Mouse (Mus musculus) bone marrow, adult 2 months (tissue): ENCODE results near the gene Col4a2.

Experiments used
- CTCF ChIP-seq: fragments of 200-500 bp; IDR thresholded peaks from 2 replicates; pipeline ENCODE4 v1.5.1; 2011; ENCODE audit warnings: low read length, control low read depth; ENCODE audit not compliant: control insufficient read depth, insufficient read depth
- POLR2A ChIP-seq: fragments of 200-500 bp; IDR thresholded peaks from 2 replicates; pipeline ENCODE4 v1.6.1; 2011; ENCODE audit warnings: low read depth, mild to moderate bottlenecking, control low read depth, low read length, borderline replicate concordance; ENCODE audit not compliant: control insufficient read depth

DNA sequence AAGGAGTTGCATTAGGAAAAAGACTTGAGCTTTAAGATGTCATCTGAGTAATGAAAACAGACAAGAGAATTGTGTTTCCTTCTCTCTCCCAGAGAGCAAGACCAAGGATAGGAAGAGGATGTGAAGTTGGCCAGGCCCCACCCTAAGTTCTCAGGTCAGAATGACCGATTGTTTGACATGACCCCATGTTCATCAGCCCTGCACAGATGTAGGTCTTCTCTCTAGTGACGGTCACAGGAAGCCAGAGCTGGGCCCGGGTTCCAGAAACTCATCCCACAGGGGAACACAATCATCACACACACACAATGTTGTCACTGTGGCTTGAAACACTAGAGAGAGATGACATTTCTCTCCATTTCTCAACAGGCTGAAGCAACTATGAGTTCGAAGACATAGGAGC, 27.2 kb upstream of the Col4a2 start:
- TF ChIP-seq CTCF, result no peak
- TF ChIP-seq POLR2A, result no peak
